Mouse (Mus musculus) kidney, embryonic 15.5 days (tissue): ENCODE measurements at regions not wholly inside any gene's neighbourhood (a gene's known extent, or its start where the extent isn't known, plus 50 kb on each side); places are given as distances from the start of the nearest gene placed in this dataset.

Experiments used
- ATAC-seq: fragments of 200-750 bp; cut with Nextera tagmentation; replicated peaks from 2 replicates; pipeline ENCODE4 v1.8.0; 2017; ENCODE audit warnings: moderate TSS enrichment; ENCODE audit not compliant: low FRiP score
- H3K27ac ChIP-seq: fragments of 300-500 bp; sonication (generic); 2 replicates; pipeline ENCODE4 v1.5.1; 2015; ENCODE audit warnings: mild to moderate bottlenecking, inconsistent platforms
- H3K27me3 ChIP-seq: fragments of 300-500 bp; sonication (generic); 2 replicates; pipeline ENCODE4 v1.6.1; 2015; ENCODE audit warnings: inconsistent platforms
- H3K36me3 ChIP-seq: fragments of 300-500 bp; sonication (generic); 2 replicates; pipeline ENCODE4 v1.6.1; 2015; ENCODE audit warnings: inconsistent platforms
- H3K4me1 ChIP-seq: fragments of 300-500 bp; sonication (generic); 2 replicates; pipeline ENCODE4 v1.6.1; 2015; ENCODE audit warnings: inconsistent platforms
- H3K4me2 ChIP-seq: fragments of 300-500 bp; sonication (generic); 2 replicates; pipeline ENCODE4 v1.6.1; 2015; ENCODE audit warnings: moderate library complexity, mild to moderate bottlenecking, inconsistent platforms
- H3K4me3 ChIP-seq: fragments of 300-500 bp; sonication (generic); replicated peaks from 2 replicates; pipeline ENCODE4 v1.5.1; 2015; ENCODE audit warnings: mild to moderate bottlenecking, inconsistent platforms
- H3K9ac ChIP-seq: fragments of 300-500 bp; sonication (generic); 2 replicates; pipeline ENCODE4 v1.6.1; 2015; ENCODE audit warnings: mild to moderate bottlenecking, inconsistent platforms
- H3K9me3 ChIP-seq: fragments of 300-500 bp; sonication (generic); replicated peaks from 2 replicates; pipeline ENCODE4 v1.6.1; 2016; ENCODE audit warnings: inconsistent platforms
- WGBS: fragments of 180-500 bp; shearing (Covaris S2); methylation state at CpG from one replicate; pipeline ENCODE4 v1.1.7; 2015; ENCODE audit warnings: mixed read lengths; 5-methylcytosine and 5-hydroxymethylcytosine counted together

GRCm38 (mm10) chr13:37483010-37483855 lies 138.2 kb downstream of the Ly86 start:
- WGBS: 28% methylated on average over 19 of the region's 19 CpGs

GRCm38 (mm10) chr13:37484631-37485030 lies 139.6 kb downstream of the Ly86 start:
- Histone ChIP-seq H3K4me1 (peaks cover 26% of the 10 kb centered on the region), H3K36me3 (no peaks in the 10 kb centered on the region), H3K9ac (no peak overlapping the region), H3K27me3 (no peaks in the 10 kb centered on the region), H3K9me3 (no peaks in the 10 kb centered on the region), H3K4me3 (no peak overlapping the region), H3K4me2 (no peak overlapping the region), H3K27ac (no peak overlapping the region)
- WGBS: 76% methylated on average over 4 of the region's 4 CpGs
- no peak for ATAC-seq

More at GRCm38 (mm10) chr13:37483010-37483855, 138.2 kb downstream of the Ly86 start:
- Histone ChIP-seq H3K4me2 (peak overlapping the region; percentile 51), H3K4me3 (no peak overlapping the region), H3K36me3 (no peaks in the 10 kb centered on the region), H3K27ac (peak overlapping the region; percentile 91), H3K9ac (no peak overlapping the region), H3K27me3 (no peaks in the 10 kb centered on the region), H3K9me3 (no peaks in the 10 kb centered on the region), H3K4me1 (peaks cover 31% of the 10 kb centered on the region)
- peak; percentile 49; the same call in 1 of the 2 replicates for ATAC-seq

- 32% methylated on average over 11 of the region's 11 CpGs for WGBS
- H3K4me2 ChIP-seq: peak overlapping the region; percentile 36
Measured at GRCm38 (mm10) chr13:37492115-37493001, 147.3 kb downstream of the Ly86 start.

GRCm38 (mm10) chr13:37493331-37493730 lies 148.3 kb downstream of the Ly86 start:
- H3K9me3 ChIP-seq: no peaks in the 10 kb centered on the region
- no peak overlapping the region for H3K4me3 ChIP-seq
- WGBS: 98% methylated on average over 1 of the region's 1 CpGs
- no peaks in the 10 kb centered on the region for H3K36me3 ChIP-seq
- H3K4me1 ChIP-seq: peaks cover 19% of the 10 kb centered on the region
- no peaks in the 10 kb centered on the region for H3K27me3 ChIP-seq
- H3K27ac ChIP-seq: 0 out of 2 replicates have a peak overlapping the region, but pooled peaks have one; percentile 83
- no peak for ATAC-seq
- H3K4me2 ChIP-seq: no peak overlapping the region
- no peak overlapping the region for H3K9ac ChIP-seq

More at GRCm38 (mm10) chr13:37492115-37493001, 147.3 kb downstream of the Ly86 start:
- Histone ChIP-seq H3K9me3 (no peaks in the 10 kb centered on the region), H3K27ac (peak overlapping the region; percentile 83), H3K9ac (no peak overlapping the region), H3K4me1 (peaks cover 19% of the 10 kb centered on the region), H3K27me3 (no peaks in the 10 kb centered on the region), H3K36me3 (no peaks in the 10 kb centered on the region), H3K4me3 (no peak overlapping the region)
- peak; percentile 95 for ATAC-seq

- WGBS: 84% methylated on average over 8 of the region's 8 CpGs
- H3K27ac ChIP-seq: no peak overlapping the region
- no peak for ATAC-seq
- H3K9ac ChIP-seq: no peak overlapping the region
- peaks cover 19% of the 10 kb centered on the region for H3K4me1 ChIP-seq
- no peaks in the 10 kb centered on the region for H3K9me3 ChIP-seq
- H3K4me3 ChIP-seq: no peak overlapping the region
- no peak overlapping the region for H3K4me2 ChIP-seq
- H3K27me3 ChIP-seq: no peaks in the 10 kb centered on the region
- H3K36me3 ChIP-seq: no peaks in the 10 kb centered on the region
Measured at GRCm38 (mm10) chr13:37495272-37495932, 150.4 kb downstream of the Ly86 start.

GRCm38 (mm10) chr13:37497986-37498385 lies 153.0 kb downstream of the Ly86 start:
- Histone ChIP-seq H3K27me3 (no peaks in the 10 kb centered on the region), H3K4me1 (peaks cover 4% of the 10 kb centered on the region), H3K4me3 (no peak overlapping the region), H3K4me2 (no peak overlapping the region), H3K9ac (no peak overlapping the region), H3K36me3 (no peaks in the 10 kb centered on the region), H3K27ac (no peak overlapping the region), H3K9me3 (no peaks in the 10 kb centered on the region)
- WGBS: 40% methylated on average over 3 of the region's 3 CpGs
- ATAC-seq: no peak

- WGBS: 56% methylated on average over 4 of the region's 4 CpGs
- no peak for ATAC-seq
Measured at GRCm38 (mm10) chr13:37500668-37501286, 155.8 kb downstream of the Ly86 start.

GRCm38 (mm10) chr13:37503449-37503848 lies 158.4 kb downstream of the Ly86 start:
- Histone ChIP-seq H3K9me3 (no peaks in the 10 kb centered on the region), H3K9ac (no peak overlapping the region), H3K4me2 (no peak overlapping the region), H3K4me1 (peaks cover 32% of the 10 kb centered on the region), H3K4me3 (no peak overlapping the region), H3K27ac (no peak overlapping the region), H3K27me3 (no peaks in the 10 kb centered on the region), H3K36me3 (no peaks in the 10 kb centered on the region)
- no peak for ATAC-seq
- 91% methylated on average over 6 of the region's 6 CpGs for WGBS

More at GRCm38 (mm10) chr13:37500668-37501286, 155.8 kb downstream of the Ly86 start:
- Histone ChIP-seq H3K4me3 (no peak overlapping the region), H3K27me3 (no peaks in the 10 kb centered on the region), H3K9ac (no peak overlapping the region), H3K27ac (no peak overlapping the region), H3K4me1 (peaks cover 6% of the 10 kb centered on the region), H3K4me2 (no peak overlapping the region), H3K36me3 (no peaks in the 10 kb centered on the region), H3K9me3 (no peaks in the 10 kb centered on the region)

- H3K4me3 ChIP-seq: no peak overlapping the region
- no peaks in the 10 kb centered on the region for H3K9me3 ChIP-seq
- H3K27ac ChIP-seq: no peak overlapping the region
- WGBS: 94% methylated on average over 3 of the region's 3 CpGs
- H3K4me2 ChIP-seq: no peak overlapping the region
- H3K9ac ChIP-seq: no peak overlapping the region
- peaks cover 36% of the 10 kb centered on the region for H3K4me1 ChIP-seq
- no peaks in the 10 kb centered on the region for H3K36me3 ChIP-seq
- ATAC-seq: no peak
- H3K27me3 ChIP-seq: no peaks in the 10 kb centered on the region
Measured at GRCm38 (mm10) chr13:37503898-37504297, 158.9 kb downstream of the Ly86 start.

- H3K27ac ChIP-seq: no peak overlapping the region
- no peak for ATAC-seq
- no peak overlapping the region for H3K9ac ChIP-seq
- no peak overlapping the region for H3K4me3 ChIP-seq
- no peaks in the 10 kb centered on the region for H3K27me3 ChIP-seq
- H3K4me1 ChIP-seq: peaks cover 41% of the 10 kb centered on the region
- 77% methylated on average over 10 of the region's 10 CpGs for WGBS
- H3K9me3 ChIP-seq: no peaks in the 10 kb centered on the region
- no peaks in the 10 kb centered on the region for H3K36me3 ChIP-seq
- no peak overlapping the region for H3K4me2 ChIP-seq
Measured at GRCm38 (mm10) chr13:37504373-37504772, 159.4 kb downstream of the Ly86 start.

- Histone ChIP-seq H3K4me2 (no peak overlapping the region), H3K4me1 (peaks cover 54% of the 10 kb centered on the region), H3K36me3 (no peaks in the 10 kb centered on the region), H3K27ac (peak overlapping the region; percentile 85), H3K9me3 (no peaks in the 10 kb centered on the region), H3K27me3 (no peaks in the 10 kb centered on the region), H3K9ac (no peak overlapping the region), H3K4me3 (no peak overlapping the region)
- no peak for ATAC-seq
- WGBS: 74% methylated on average over 3 of the region's 3 CpGs
Measured at GRCm38 (mm10) chr13:37505617-37506016, 160.6 kb downstream of the Ly86 start.
